Mouse (Mus musculus) hindbrain, embryonic 16.5 days (tissue): ENCODE measurements at regions not wholly inside any gene's neighbourhood (a gene's known extent, or its start where the extent isn't known, plus 50 kb on each side); places are given as distances from the start of the nearest gene placed in this dataset.

Experiments
- ATAC-seq: fragments of 200-750 bp; cut with Nextera tagmentation; 2 replicates; pipeline ENCODE4 v1.8.0; 2017; ENCODE audit warnings: moderate TSS enrichment, moderate library complexity
- H3K27ac ChIP-seq: fragments of 300-500 bp; sonication (generic); 2 replicates; pipeline ENCODE4 v1.5.1; 2014; ENCODE audit warnings: low read depth, mild to moderate bottlenecking, control low read depth, low read length, moderate library complexity
- H3K27me3 ChIP-seq: fragments of 300-500 bp; sonication (generic); replicated peaks from 2 replicates; pipeline ENCODE4 v1.6.1; 2014; ENCODE audit warnings: low read length; ENCODE audit not compliant: control insufficient read depth, insufficient read depth
- H3K36me3 ChIP-seq: fragments of 300-500 bp; sonication (generic); 2 replicates; pipeline ENCODE4 v1.6.1; 2014; ENCODE audit warnings: mild to moderate bottlenecking, low read length, moderate library complexity, mixed read lengths; ENCODE audit not compliant: control insufficient read depth, insufficient read depth
- H3K4me1 ChIP-seq: fragments of 300-500 bp; sonication (generic); 2 replicates; pipeline ENCODE4 v1.6.1; 2014; ENCODE audit warnings: low read depth, low read length; ENCODE audit not compliant: control insufficient read depth, insufficient read depth
- H3K4me2 ChIP-seq: fragments of 300-500 bp; sonication (generic); 2 replicates; pipeline ENCODE4 v1.6.1; 2014; ENCODE audit warnings: mild to moderate bottlenecking, low read length, control low read depth, moderate library complexity
- H3K4me3 ChIP-seq: fragments of 300-500 bp; sonication (generic); 2 replicates; pipeline ENCODE4 v1.5.1; 2014; ENCODE audit warnings: mild to moderate bottlenecking, low read length, control low read depth, moderate library complexity
- H3K9ac ChIP-seq: fragments of 300-500 bp; sonication (generic); 2 replicates; pipeline ENCODE4 v1.6.1; 2014; ENCODE audit warnings: low read depth, mild to moderate bottlenecking, control low read depth, low read length, moderate library complexity
- H3K9me3 ChIP-seq: fragments of 300-500 bp; sonication (generic); 2 replicates; pipeline ENCODE4 v1.6.1; 2014; ENCODE audit warnings: mild to moderate bottlenecking, low read length, moderate library complexity; ENCODE audit not compliant: control insufficient read depth
- WGBS: fragments of 180-500 bp; shearing (Covaris S2); extraction: QIAGEN DNeasy Blood & Tissue Kit; methylation state at CpG from one replicate; pipeline ENCODE4 v1.1.7; 2014; 5-methylcytosine and 5-hydroxymethylcytosine counted together

GRCm38 (mm10) chr4:82167396-82167795 lies 538.2 kb downstream of the Nfib start:
- no peak overlapping the region for H3K4me2 ChIP-seq
- no peaks in the 10 kb centered on the region for H3K27me3 ChIP-seq
- no peak overlapping the region for H3K27ac ChIP-seq
- no peaks in the 10 kb centered on the region for H3K36me3 ChIP-seq
- no peak for ATAC-seq
- no peaks in the 10 kb centered on the region for H3K9me3 ChIP-seq
- H3K4me1 ChIP-seq, result no peaks in the 10 kb centered on the region
- no peak overlapping the region for H3K9ac ChIP-seq
- 74% methylated on average over 5 of the region's 5 CpGs for WGBS
- H3K4me3 ChIP-seq, result no peak overlapping the region

- 87% methylated on average over 1 of the region's 1 CpGs for WGBS
- H3K9ac ChIP-seq, result no peak overlapping the region
- ATAC-seq, result no peak
- no peaks in the 10 kb centered on the region for H3K9me3 ChIP-seq
- H3K27ac ChIP-seq, result no peak overlapping the region
- no peaks in the 10 kb centered on the region for H3K4me1 ChIP-seq
- no peak overlapping the region for H3K4me3 ChIP-seq
- no peaks in the 10 kb centered on the region for H3K27me3 ChIP-seq
- H3K36me3 ChIP-seq, result no peaks in the 10 kb centered on the region
- no peak overlapping the region for H3K4me2 ChIP-seq
Observed at GRCm38 (mm10) chr4:82166826-82167225, 538.7 kb downstream of the Nfib start.

GRCm38 (mm10) chr4:82166087-82166486 lies 539.5 kb downstream of the Nfib start:
- H3K27me3 ChIP-seq, result no peaks in the 10 kb centered on the region
- no peak overlapping the region for H3K27ac ChIP-seq
- WGBS, result 96% methylated on average over 6 of the region's 6 CpGs

GRCm38 (mm10) chr4:82164058-82164457 lies 541.5 kb downstream of the Nfib start:
- H3K27ac ChIP-seq, result no peak overlapping the region
- WGBS, result 67% methylated on average over 1 of the region's 1 CpGs
- H3K27me3 ChIP-seq, result no peaks in the 10 kb centered on the region
- H3K36me3 ChIP-seq, result no peaks in the 10 kb centered on the region
- no peak overlapping the region for H3K4me2 ChIP-seq
- no peak overlapping the region for H3K4me3 ChIP-seq
- no peaks in the 10 kb centered on the region for H3K9me3 ChIP-seq
- ATAC-seq, result no peak
- H3K9ac ChIP-seq, result no peak overlapping the region
- no peaks in the 10 kb centered on the region for H3K4me1 ChIP-seq

More at GRCm38 (mm10) chr4:82166087-82166486, 539.5 kb downstream of the Nfib start:
- ATAC-seq, result no peak
- Histone ChIP-seq H3K4me2 (no peak overlapping the region), H3K4me3 (no peak overlapping the region), H3K36me3 (no peaks in the 10 kb centered on the region), H3K4me1 (no peaks in the 10 kb centered on the region), H3K9ac (no peak overlapping the region), H3K9me3 (no peaks in the 10 kb centered on the region)

GRCm38 (mm10) chr4:82161818-82162217 lies 543.7 kb downstream of the Nfib start:
- Histone ChIP-seq H3K36me3 (no peaks in the 10 kb centered on the region), H3K4me1 (no peaks in the 10 kb centered on the region), H3K4me3 (no peak overlapping the region), H3K4me2 (no peak overlapping the region), H3K9ac (no peak overlapping the region), H3K27ac (no peak overlapping the region), H3K9me3 (no peaks in the 10 kb centered on the region), H3K27me3 (no peaks in the 10 kb centered on the region)
- 75% methylated on average over 2 of the region's 2 CpGs for WGBS
- ATAC-seq, result no peak

- Histone ChIP-seq H3K27ac (no peak overlapping the region), H3K36me3 (no peaks in the 10 kb centered on the region), H3K4me2 (no peak overlapping the region), H3K4me1 (no peaks in the 10 kb centered on the region), H3K9me3 (no peaks in the 10 kb centered on the region), H3K27me3 (no peaks in the 10 kb centered on the region), H3K4me3 (no peak overlapping the region), H3K9ac (no peak overlapping the region)
- WGBS, result 94% methylated on average over 2 of the region's 2 CpGs
- no peak for ATAC-seq
Observed at GRCm38 (mm10) chr4:82161232-82161631, 544.3 kb downstream of the Nfib start.

- Histone ChIP-seq H3K4me1 (no peaks in the 10 kb centered on the region), H3K27ac (no peak overlapping the region), H3K4me3 (no peak overlapping the region), H3K36me3 (no peaks in the 10 kb centered on the region), H3K27me3 (no peaks in the 10 kb centered on the region), H3K4me2 (no peak overlapping the region), H3K9ac (no peak overlapping the region), H3K9me3 (no peaks in the 10 kb centered on the region)
- no peak for ATAC-seq
- WGBS, result 79% methylated on average over 5 of the region's 5 CpGs
Observed at GRCm38 (mm10) chr4:82160233-82160632, 545.3 kb downstream of the Nfib start.

GRCm38 (mm10) chr4:82155642-82156320 lies 549.8 kb downstream of the Nfib start:
- Histone ChIP-seq H3K9me3 (no peaks in the 10 kb centered on the region), H3K4me1 (no peaks in the 10 kb centered on the region), H3K27ac (no peak overlapping the region), H3K4me3 (no peak overlapping the region), H3K4me2 (no peak overlapping the region), H3K27me3 (no peaks in the 10 kb centered on the region), H3K9ac (no peak overlapping the region), H3K36me3 (no peaks in the 10 kb centered on the region)
- WGBS, result 61% methylated on average over 7 of the region's 7 CpGs
- ATAC-seq, result no peak

- Histone ChIP-seq H3K4me1 (no peaks in the 10 kb centered on the region), H3K9ac (no peak overlapping the region), H3K4me2 (no peak overlapping the region), H3K27me3 (no peaks in the 10 kb centered on the region), H3K9me3 (no peaks in the 10 kb centered on the region), H3K27ac (no peak overlapping the region), H3K36me3 (no peaks in the 10 kb centered on the region), H3K4me3 (no peak overlapping the region)
- 85% methylated on average over 9 of the region's 9 CpGs for WGBS
- ATAC-seq, result no peak
Observed at GRCm38 (mm10) chr4:82154021-82154555, 551.5 kb downstream of the Nfib start.
